Mouse (Mus musculus): ENCODE data around the gene Gosr2. TPM values are rescaled to one million over a fixed set of nuclear protein-coding genes. Genes with fewer than 3 reads are reported as not detected.

The Gosr2 gene
- polyA plus RNA-seq, 1 experiment from 2014 or later, result 80.7 TPM

DNA sequence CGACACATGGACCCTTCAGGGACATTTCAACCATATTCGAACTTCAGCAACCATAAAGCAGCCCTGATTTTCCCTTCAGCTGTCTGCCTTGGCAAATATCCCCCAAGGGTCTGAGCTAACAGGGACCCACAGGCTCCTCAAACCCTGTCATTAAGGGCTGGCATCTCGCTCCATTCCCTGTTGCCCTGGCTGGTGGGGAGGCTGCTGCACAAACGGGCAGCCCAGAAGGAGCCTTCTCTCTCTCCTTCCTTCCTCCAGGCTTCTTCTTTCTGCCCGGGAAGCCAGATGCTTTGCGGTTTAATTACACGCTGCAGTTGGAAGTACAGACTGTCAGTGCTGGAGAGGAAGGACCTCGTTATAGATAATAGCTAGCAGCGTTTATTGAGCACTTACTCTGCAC is 54.5 kb downstream of the Gosr2 start:
- Histone ChIP-seq H3K27ac (replicated peaks) (no peak overlapping the region), H3K36me3 (no peaks in the 10 kb centered on the region), H3K4me1 (no peaks in the 10 kb centered on the region), H3K9ac (replicated peaks) (no peak overlapping the region), H3K4me2 (no peak overlapping the region), H3K9me3 (replicated peaks) (no peaks in the 10 kb centered on the region), H3K4me3 (replicated peaks) (no peak overlapping the region), H3K27me3 (replicated peaks) (peaks cover 38% of the 10 kb centered on the region)
- ATAC-seq (ENCODE audit: low FRiP score), result no peak
- WGBS, result 60% methylated on average over 9 of the region's 9 CpGs

DNA sequence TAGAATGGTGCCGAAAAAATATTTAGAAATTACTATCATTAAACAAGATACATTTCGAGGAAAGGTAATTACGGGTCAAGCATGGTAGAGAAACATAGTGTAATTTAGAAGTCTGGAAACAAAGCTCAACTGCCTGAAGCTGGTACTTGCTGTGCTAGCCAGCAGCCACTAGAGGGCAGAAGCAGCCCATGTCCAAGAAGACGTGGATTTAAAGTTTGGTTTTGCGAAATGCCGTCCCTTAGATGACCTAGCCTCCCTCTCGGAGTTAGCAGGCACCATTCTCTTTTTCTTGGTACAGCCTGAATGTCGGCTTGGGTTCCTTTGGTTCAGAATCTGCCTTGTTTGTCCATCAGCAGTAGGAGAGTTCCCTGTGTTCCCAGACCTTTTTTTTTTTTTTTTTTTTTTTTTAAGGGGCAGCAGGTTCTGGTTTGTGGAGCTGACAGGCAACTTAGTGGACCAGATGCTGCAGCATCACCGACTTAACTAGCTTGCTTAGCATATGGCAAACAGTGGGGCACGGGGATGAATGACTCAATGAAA is 58.2 kb downstream of the Gosr2 start:
- Histone ChIP-seq H3K9me3 (replicated peaks) (no peaks in the 10 kb centered on the region), H3K27me3 (replicated peaks) (peaks cover 16% of the 10 kb centered on the region), H3K4me3 (replicated peaks) (no peak overlapping the region), H3K4me2 (peak overlapping the region; percentile 30; the same call in 1 of the 2 replicates), H3K9ac (replicated peaks) (no peak overlapping the region), H3K27ac (replicated peaks) (no peak overlapping the region), H3K36me3 (no peaks in the 10 kb centered on the region), H3K4me1 (no peaks in the 10 kb centered on the region)
- ATAC-seq (ENCODE audit: low FRiP score), result no peak
- 8% methylated on average over 10 of the region's 10 CpGs for WGBS

DNA sequence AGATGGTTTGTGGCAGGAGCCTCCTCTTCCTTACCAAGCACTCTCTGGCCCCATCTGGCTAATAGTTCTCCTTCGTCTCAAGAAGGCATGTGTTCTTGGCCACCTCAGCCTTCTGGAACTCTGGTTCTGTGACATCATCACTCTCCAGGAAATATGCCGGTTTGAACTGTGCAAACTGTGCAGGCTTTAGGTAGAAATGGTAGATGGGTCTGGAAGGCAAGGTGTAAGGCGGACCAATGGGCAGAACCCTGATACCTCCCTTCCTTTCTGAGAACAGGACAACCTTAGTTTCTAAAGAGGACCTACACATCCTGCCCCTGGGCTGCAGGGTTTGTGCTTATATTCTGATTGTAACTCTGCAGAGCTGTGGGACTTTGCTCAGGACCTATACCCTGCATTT is 58.9 kb downstream of the Gosr2 start, which contains the start of gene Lyzl6:
Lyzl6 (minus strand) TSS at position 101 of the 400 bp plus-strand sequence.
- no peak for ATAC-seq (ENCODE audit: low FRiP score)
- Histone ChIP-seq H3K27ac (replicated peaks) (no peak within 1 kb of the TSS), H3K4me1 (no peaks in the 10 kb centered on the region), H3K4me2 (peak within 1 kb of the TSS; percentile 30; the same call in 1 of the 2 replicates), H3K36me3 (no peaks in the 10 kb centered on the region), H3K4me3 (replicated peaks) (no peak within 1 kb of the TSS), H3K27me3 (replicated peaks) (peaks cover 16% of the 10 kb centered on the region), H3K9ac (replicated peaks) (no peak within 1 kb of the TSS), H3K9me3 (replicated peaks) (no peaks in the 10 kb centered on the region)
- 84% methylated on average over 3 of the region's 3 CpGs for WGBS

DNA sequence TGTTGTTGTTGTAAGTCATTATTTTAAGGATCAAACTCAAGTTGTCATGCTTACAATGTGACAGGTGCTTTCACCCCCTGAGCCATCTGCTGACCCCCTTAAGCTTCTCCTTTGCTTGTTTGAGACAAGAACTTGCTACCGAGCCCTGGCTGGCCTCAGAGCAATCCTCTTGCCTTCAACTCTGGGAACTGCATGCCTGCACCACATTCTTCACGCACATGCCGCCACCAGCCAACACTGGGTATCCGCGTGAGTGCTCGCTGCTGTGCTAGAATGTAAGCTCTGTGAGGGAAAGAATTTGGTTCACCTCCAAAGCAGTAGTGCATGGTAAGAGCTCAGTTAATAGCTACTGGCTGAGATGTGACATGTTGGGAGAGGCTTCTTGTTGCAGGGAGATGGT is 61.4 kb downstream of the Gosr2 start:
- Histone ChIP-seq H3K36me3 (no peaks in the 10 kb centered on the region), H3K9me3 (replicated peaks) (no peaks in the 10 kb centered on the region), H3K27me3 (replicated peaks) (peaks cover 9% of the 10 kb centered on the region), H3K27ac (replicated peaks) (no peak overlapping the region), H3K4me2 (no peak overlapping the region), H3K9ac (replicated peaks) (no peak overlapping the region), H3K4me1 (no peaks in the 10 kb centered on the region), H3K4me3 (replicated peaks) (no peak overlapping the region)
- 88% methylated on average over 6 of the region's 6 CpGs for WGBS
- ATAC-seq (ENCODE audit: low FRiP score), result no peak

DNA sequence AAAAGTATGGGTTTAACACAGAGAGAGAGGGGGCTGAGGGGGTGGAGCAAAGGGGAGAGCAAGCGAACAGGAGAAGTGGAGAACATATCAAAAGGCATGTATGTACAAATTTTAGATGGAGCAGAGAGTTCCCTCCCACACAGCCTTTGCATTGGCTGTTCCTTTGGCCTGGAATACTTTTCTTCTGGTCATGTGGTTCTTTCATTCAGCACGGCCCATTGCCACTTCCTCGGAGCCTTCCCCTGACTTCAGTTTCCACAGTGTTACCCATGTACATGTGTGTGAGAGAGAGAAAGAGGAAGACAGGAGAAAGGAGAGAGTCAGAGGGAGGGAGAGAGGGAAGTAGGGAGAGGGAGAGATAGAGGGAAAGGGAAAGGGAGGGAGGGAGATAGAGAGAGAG is 62.2 kb downstream of the Gosr2 start:
- 85% methylated on average over 3 of the region's 3 CpGs for WGBS
- no peak overlapping the region for H3K9ac ChIP-seq (replicated peaks)
- H3K9me3 ChIP-seq (replicated peaks), result no peaks in the 10 kb centered on the region
- no peak for ATAC-seq (ENCODE audit: low FRiP score)
- H3K4me2 ChIP-seq, result no peak overlapping the region
- H3K4me1 ChIP-seq, result no peaks in the 10 kb centered on the region
- H3K4me3 ChIP-seq (replicated peaks), result no peak overlapping the region
- no peaks in the 10 kb centered on the region for H3K36me3 ChIP-seq
- H3K27me3 ChIP-seq (replicated peaks), result peaks cover 9% of the 10 kb centered on the region
- H3K27ac ChIP-seq (replicated peaks), result no peak overlapping the region

DNA sequence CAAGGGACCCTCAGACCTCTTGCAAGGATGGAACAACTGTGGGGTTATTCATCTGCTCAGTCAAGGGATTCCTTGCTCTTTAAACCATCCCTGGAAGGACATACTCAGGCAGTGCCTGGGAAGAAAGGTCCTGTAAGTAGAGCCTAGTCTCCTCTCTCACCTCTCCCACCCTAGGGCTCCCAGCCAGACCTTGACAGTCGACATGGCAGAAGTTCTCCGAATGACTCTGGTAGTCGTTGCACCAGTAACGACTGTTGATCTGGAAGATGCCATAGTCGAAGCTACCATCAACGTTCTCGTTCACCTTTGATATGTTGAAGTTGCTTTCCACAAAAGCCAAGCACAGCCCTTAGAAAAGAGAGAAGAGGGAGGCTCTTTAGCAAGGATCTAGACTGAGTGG is 62.9 kb downstream of the Gosr2 start:
- Histone ChIP-seq H3K36me3 (no peaks in the 10 kb centered on the region), H3K27ac (replicated peaks) (no peak overlapping the region), H3K9me3 (replicated peaks) (no peaks in the 10 kb centered on the region), H3K9ac (replicated peaks) (no peak overlapping the region), H3K27me3 (replicated peaks) (peaks cover 7% of the 10 kb centered on the region), H3K4me3 (replicated peaks) (no peak overlapping the region), H3K4me2 (no peak overlapping the region), H3K4me1 (no peaks in the 10 kb centered on the region)
- 96% methylated on average over 7 of the region's 7 CpGs for WGBS
- ATAC-seq (ENCODE audit: low FRiP score), result no peak

DNA sequence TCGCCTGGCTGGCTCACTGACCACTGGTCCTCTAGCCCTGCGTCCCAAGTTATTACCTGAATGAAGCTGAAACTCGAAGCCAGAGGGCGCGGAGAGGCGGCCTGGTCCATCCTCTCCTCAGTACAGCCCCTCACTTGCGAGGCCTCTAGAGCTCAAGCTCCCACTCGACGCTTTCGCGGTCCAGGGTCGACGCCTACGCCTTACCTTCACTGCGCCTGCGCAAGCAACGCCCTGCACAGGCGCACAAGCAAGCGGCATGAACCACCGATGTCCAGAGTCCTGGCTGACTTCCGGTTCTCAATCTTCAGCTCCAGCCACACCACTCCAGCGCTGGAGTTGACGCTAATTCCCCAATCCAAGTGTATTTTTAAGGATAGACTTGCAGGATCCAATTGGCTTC is 70.2 kb downstream of the Gosr2 start:
- no peak overlapping the region for H3K4me3 ChIP-seq (replicated peaks)
- 87% methylated on average over 23 of the region's 23 CpGs for WGBS
- H3K27me3 ChIP-seq (replicated peaks), result no peaks in the 10 kb centered on the region
- no peaks in the 10 kb centered on the region for H3K9me3 ChIP-seq (replicated peaks)
- H3K4me2 ChIP-seq, result no peak overlapping the region
- H3K27ac ChIP-seq (replicated peaks), result no peak overlapping the region
- no peaks in the 10 kb centered on the region for H3K36me3 ChIP-seq
- ATAC-seq (ENCODE audit: low FRiP score), result no peak
- no peak overlapping the region for H3K9ac ChIP-seq (replicated peaks)
- H3K4me1 ChIP-seq, result no peaks in the 10 kb centered on the region

Other genes starting within 250 kb of the Gosr2 start
- gene Lrrc37a, start 193.3 kb downstream of the Gosr2 start, polyA plus RNA-seq (2015; fragmentation: Nextera tagmentation; extraction: Ambion mirVana), result not detected in 2 replicates
- not detected in 2 replicates for gene Gm884, start 76.8 kb downstream of the Gosr2 start, polyA plus RNA-seq (2015; fragmentation: Nextera tagmentation; extraction: Ambion mirVana)
- gene Lyzl6, start 59.0 kb downstream of the Gosr2 start, polyA plus RNA-seq (2015; fragmentation: Nextera tagmentation; extraction: Ambion mirVana), result not detected in 2 replicates
- 0.51 and 0.60 TPM in 2 replicates for gene Rprml, start 48.3 kb downstream of the Gosr2 start, polyA plus RNA-seq (2015; fragmentation: Nextera tagmentation; extraction: Ambion mirVana)
- gene Wnt9b, start 51.9 kb upstream of the Gosr2 start, polyA plus RNA-seq (2015; fragmentation: Nextera tagmentation; extraction: Ambion mirVana), result 0.14 and 0.18 TPM in 2 replicates
- 6.7 and 9.0 TPM in 2 replicates for gene Wnt3, start 76.3 kb upstream of the Gosr2 start, polyA plus RNA-seq (2015; fragmentation: Nextera tagmentation; extraction: Ambion mirVana)